Mouse (Mus musculus) retina, embryonic 14.5 days (tissue): ENCODE results near the gene Onecut3.

Experiments
- DNase-seq: peaks from one replicate; pipeline ENCODE4 v3.0.0-alpha.2; 2015; ENCODE audit warnings: low spot score

Onecut3 gene

DNA sequence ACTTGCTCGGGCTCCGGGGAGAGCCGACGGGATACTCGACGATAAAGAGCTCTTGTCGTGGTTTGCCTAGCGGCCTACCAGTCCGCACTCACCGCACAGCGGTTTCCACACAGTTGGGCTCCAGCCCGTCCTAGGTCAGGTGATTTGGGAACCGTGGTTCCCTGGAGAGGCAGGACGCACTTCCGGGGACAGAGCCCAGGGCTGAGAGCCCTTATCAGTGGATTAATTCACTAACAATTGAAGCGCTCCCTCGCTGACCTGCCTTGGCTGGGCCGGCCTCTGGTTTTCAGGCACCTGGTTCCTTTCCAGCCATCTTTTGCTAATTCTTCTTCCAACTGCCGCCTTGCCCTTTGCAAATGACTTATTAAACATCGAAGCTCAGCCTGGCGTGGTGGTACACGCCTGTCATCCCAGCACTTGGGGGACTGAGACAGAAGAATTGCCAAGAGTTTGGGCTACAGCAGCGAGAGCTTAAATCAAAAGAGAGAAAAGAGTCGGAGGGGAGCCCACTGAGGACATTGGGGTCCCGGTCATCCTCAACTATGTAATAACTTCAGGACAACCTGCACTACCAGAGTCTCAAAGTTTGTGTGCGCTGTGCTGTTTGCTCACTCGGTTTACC lies 9.1 kb downstream of the Onecut3 start:
- DNase-seq, result no peak

- no peak for DNase-seq
Measured at GRCm38 (mm10) chr10:80504724-80505123, 10.1 kb downstream of the Onecut3 start.

DNA sequence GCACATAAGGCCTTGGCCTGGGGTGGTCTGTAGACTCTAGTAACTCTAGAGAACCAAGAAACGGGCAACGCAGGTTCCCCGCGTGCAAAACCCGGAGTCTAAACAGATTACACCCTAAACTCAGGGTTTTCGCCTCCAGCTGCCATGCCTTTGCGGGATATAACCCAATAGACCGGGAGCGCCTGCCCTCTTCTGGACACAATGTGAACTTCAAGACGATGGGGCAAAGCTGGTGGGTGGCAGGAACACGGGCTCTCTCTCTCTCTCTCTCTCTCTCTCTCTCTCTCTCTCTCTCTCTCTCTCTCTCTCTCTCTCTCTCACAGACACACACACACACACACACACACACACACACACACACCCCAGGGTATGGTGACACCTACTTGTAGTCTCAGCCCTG lies 11.6 kb downstream of the Onecut3 start:
- peak; percentile 86 for DNase-seq

DNA sequence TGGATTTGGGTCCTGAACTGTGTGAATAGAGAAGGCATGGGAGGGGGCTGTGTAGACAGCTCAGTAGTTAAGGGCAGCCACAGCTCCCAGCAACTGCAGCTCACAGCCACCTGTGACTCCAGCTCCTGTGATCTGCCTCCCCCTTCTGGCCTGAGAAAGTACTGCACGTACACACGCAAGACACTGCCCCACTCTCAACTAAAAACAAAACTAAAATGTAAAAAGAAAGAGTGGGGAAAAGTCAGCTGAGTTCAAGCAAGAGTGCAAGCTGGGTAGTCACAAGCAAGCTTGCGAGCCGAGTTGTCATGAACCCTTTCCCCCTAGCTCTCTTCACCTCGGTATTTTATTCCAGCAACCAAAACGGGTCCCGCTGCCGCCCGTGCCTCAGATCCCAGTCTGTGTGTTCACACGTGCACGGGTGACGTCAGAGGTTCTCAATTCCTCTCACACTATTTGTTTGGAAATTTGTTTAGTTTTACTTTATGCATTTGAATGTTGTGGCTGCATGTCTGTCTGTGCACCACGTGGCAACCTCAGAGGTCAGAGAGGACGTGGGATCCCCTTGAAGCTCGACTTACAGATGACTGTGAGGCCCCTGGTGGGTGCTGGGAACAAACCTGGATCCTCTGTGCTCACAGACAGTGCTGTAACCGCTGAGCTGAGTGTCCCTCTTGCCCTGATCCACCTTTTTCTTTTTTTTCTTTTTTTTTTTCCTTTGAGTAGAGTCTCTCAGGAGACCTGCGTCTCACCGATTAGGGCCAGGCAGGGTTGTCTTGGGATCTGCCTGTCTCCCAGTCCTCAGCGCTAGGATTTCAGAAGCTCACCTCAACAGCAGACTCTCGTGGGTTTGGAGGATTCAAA lies 15.0 kb downstream of the Onecut3 start:
- peak; percentile 84 for DNase-seq

DNA sequence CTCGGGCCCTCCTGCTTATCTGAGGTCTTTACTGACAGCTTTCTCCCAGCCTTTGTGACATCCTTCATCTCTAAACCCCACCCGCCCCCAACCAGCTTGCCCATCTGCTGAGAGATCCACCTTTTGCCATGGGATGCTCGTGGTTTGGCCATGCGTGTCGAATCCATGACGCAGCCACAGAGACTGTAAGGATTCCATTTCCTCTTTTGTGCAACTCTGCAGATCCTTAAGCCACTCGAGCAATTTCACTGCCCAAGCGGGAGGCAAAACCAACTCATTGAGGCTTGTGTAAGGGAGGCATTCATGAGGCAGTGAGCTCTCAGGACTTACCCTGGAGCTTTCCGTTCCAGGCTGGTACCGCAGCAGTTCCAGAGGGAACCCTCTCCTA lies 15.6 kb downstream of the Onecut3 start:
- no peak for DNase-seq

DNA sequence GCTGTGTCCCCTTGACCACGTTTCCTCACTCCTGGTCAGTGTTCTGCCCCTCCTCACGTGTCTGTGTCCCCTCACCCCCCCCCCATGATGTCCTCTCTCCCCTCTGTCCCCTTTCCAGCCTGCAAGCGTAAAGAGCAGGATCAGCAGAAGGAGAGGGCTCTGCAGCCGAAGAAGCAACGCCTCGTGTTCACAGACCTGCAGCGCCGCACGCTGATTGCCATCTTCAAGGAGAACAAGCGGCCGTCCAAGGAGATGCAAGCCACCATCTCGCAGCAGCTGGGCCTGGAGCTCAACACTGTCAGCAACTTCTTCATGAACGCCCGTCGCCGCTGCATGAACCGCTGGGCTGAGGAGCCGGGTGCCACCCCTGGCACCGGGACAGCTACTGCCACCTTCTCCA lies 19.1 kb downstream of the Onecut3 start:
- DNase-seq, result no peak

DNA sequence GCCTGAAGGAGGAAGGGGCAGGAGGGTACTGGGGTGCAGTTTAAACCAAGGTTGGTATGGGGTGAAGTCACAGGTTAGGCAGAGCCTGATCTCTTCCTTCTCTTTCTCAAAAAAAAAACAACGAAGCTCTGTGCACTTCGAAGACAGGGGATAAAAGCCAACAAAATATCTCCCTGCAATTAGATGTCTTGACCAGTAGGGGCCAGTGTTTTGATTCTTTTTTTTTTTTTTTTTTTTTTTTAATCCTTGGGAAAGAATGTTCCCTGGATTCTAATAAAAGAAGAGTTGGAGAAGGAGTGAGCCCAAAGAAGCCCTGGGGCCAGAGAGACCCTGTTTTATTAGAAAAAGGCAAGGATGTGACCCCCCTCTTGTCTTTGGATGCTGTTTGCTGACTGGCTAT lies 24.7 kb downstream of the Onecut3 start:
- no peak for DNase-seq

DNA sequence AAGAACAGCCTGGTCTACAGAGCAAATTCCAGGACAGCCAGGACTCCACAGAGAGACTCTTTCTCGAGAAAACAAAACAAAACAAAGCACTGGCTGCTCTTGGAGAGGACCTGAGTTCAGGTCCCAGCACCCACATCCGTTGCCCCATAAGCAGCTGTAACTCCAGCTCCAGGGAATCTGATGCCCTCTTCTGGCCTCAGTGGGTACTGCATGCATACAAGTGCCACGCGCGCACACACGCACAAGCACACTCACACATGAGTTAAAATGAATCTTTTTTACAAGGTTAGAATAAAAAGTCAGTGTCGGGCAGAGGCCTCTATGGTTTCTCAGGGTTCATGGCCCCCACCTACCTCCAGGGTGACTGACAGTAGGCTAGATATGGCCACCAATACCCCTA lies 28.7 kb downstream of the Onecut3 start:
- no peak for DNase-seq

- peak; percentile 57 for DNase-seq
Measured at GRCm38 (mm10) chr10:80526172-80526571, 31.5 kb downstream of the Onecut3 start.

DNA sequence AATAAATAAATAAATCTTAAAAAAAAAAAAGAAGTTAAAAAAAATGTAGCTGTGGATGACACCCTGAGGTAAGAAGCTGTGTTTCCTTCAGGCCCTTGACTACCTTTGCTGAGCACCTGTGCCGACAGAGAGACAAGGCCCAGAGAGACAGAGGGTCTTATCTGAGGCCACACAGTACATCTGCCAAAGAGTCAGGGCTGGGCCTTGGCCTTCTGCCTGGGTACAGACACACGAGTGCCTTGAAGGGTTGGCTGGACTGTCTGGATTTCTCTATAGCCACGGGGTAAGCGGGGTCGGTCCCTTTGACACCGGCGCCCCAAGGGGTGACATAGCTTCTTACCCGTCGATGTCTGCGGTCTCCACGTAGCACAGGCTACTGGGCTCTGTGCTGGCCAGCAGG lies 38.1 kb downstream of the Onecut3 start:
- no peak for DNase-seq

GRCm38 (mm10) chr10:80533704-80534103 lies 39.1 kb downstream of the Onecut3 start:
- DNase-seq, result peak; percentile 55

GRCm38 (mm10) chr10:80535071-80535470 lies 40.4 kb downstream of the Onecut3 start:
- no peak for DNase-seq

DNA sequence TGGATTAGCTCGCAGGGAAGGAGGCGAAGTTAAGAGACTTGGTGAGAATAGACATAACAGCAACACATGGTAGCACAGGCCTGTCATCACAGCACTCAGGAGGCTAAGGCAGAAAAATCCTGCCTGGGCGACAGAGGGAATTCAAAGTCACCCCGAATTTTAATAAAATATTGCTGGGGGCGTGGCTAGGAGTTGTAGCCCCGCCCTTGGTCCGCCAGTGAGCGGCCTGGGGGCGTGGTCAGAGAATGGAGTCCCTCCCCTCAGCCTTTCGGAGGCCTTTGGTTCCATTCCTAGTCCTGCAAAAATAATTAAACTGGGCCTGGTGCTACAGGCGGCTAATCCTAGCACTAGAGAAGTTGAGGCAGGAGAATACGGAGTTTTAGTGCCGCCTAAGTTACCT lies 41.1 kb downstream of the Onecut3 start:
- DNase-seq, result peak; percentile 36

GRCm38 (mm10) chr10:80538180-80538579 lies 43.5 kb downstream of the Onecut3 start:
- no peak for DNase-seq

DNA sequence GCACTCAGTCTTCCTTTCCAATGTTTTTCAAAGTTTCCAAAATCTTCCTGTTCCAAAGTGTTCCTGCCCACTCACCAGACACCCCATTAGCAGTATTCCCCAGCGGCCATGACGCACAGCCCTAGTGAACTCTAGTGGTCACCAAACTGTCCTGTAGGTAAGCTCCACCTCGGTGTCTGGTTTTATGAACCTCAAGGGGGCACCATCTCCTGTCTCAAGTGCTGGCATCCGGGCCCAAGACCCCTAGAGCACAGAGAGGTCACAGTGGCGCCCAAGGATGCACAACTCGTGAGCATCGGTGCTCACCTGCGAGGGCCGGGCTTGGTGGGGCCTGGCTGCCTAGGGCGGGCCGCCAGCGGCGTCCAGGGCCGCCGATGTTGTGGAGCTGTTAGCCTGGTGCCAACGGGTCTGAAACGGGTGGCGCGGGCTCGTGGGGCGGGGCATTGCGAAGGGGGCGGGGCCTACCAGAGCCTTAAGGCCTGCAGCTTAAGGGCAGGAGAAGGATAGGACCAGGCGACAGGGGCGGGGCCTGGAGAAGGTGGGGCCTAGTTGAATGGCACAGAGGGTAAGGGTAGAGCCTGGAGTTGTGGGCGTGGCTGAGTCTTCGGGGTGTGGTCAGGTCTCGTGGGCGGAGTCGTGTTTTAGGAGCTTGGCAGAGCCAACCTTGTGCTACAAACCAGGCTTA lies 44.2 kb downstream of the Onecut3 start, which contains the start of gene Atp8b3:
Gene Atp8b3 (minus strand): TSS at position 415 of the 685 bp plus-strand sequence.
- DNase-seq, result peak; percentile 80

GRCm38 (mm10) chr10:80539493-80539892 lies 44.9 kb downstream of the Onecut3 start:
- DNase-seq, result no peak

DNA sequence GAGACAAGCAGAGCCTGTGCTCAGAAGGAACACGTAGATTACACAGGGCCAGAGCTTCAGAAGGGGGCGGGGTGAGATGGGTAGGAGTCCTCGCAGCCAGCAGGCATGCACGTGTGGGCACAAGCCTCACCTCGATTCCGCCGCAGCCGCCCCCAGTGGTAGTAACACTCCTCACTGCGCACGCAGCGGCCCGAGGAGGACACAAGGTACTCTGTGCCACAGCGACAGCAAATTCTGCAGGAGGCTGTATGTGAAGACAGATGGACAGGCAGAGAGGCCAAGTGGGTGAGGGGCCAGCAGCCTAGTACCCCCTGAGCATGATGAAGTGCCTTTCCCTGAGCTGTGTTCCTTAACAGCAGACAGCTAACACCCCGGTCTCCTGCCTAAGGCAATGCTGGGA lies 49.2 kb downstream of the Onecut3 start:
- DNase-seq, result no peak

DNA sequence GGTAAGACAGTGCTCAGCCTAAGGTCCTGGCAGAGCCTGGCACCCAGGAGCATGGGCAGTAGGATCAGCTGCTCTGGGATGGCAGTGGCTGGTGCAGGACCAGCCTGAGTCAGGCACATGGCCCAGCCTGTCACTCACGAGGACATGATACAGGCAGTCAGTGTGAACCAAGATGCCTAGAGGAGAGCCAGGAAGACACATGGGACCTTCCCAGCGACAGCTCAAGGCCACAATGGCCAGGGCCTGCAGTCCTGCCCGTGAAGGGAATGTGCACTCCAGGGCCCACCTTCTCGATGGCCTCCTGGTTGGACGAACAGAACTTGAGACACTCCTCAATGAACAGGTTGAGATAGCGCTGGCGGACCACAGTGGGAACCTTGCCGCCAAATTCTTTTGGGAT lies 51.0 kb downstream of the Onecut3 start:
- no peak for DNase-seq

- DNase-seq, result no peak
Measured at GRCm38 (mm10) chr10:80546945-80547344, 52.3 kb downstream of the Onecut3 start.

GRCm38 (mm10) chr10:80547539-80547938 lies 52.9 kb downstream of the Onecut3 start:
- no peak for DNase-seq

- DNase-seq, result peak; percentile 80
Measured at GRCm38 (mm10) chr10:80548428-80549006, 53.9 kb downstream of the Onecut3 start.

GRCm38 (mm10) chr10:80549279-80549678 lies 54.6 kb downstream of the Onecut3 start:
- DNase-seq, result no peak

- no peak for DNase-seq
Measured at GRCm38 (mm10) chr10:80552364-80552763, 57.7 kb downstream of the Onecut3 start.
